Mouse (Mus musculus) hindbrain, embryonic 12.5 days (tissue): ENCODE measurements around the gene Cntnap5b. TPM values are rescaled to one million over a fixed set of nuclear protein-coding genes. Genes with fewer than 3 reads are reported as not detected.
A peak's percentile ranks its signal among the peaks of the same experiment; 100 is the strongest.
"Not testable (repeated sequence)": the region's sequence is repeated elsewhere in the genome, so short reads cannot be mapped to it uniquely, and the experiment has no call there.

Source experiments
- ATAC-seq: fragments of 200-750 bp; cut with Nextera tagmentation; 2 replicates; pipeline ENCODE4 v1.8.0; 2017; ENCODE audit warnings: moderate TSS enrichment; ENCODE audit not compliant: low FRiP score
- H3K27ac ChIP-seq: fragments of 300-500 bp; sonication (generic); 2 replicates; pipeline ENCODE4 v1.5.1; 2016; ENCODE audit warnings: mild to moderate bottlenecking
- H3K27me3 ChIP-seq: fragments of 300-500 bp; sonication (generic); 2 replicates; pipeline ENCODE4 v1.6.1; 2016; ENCODE audit warnings: mild to moderate bottlenecking
- H3K36me3 ChIP-seq: fragments of 300-500 bp; sonication (generic); 2 replicates; pipeline ENCODE4 v1.6.1; 2016; ENCODE audit warnings: mild to moderate bottlenecking
- H3K4me1 ChIP-seq: fragments of 300-500 bp; sonication (generic); 2 replicates; pipeline ENCODE4 v1.6.1; 2016
- H3K4me2 ChIP-seq: fragments of 300-500 bp; sonication (generic); replicated peaks from 2 replicates; pipeline ENCODE4 v1.6.1; 2016; ENCODE audit warnings: mild to moderate bottlenecking
- H3K4me3 ChIP-seq: fragments of 300-500 bp; sonication (generic); 2 replicates; pipeline ENCODE4 v1.5.1; 2016; ENCODE audit warnings: mild to moderate bottlenecking
- H3K9ac ChIP-seq: fragments of 300-500 bp; sonication (generic); 2 replicates; pipeline ENCODE4 v1.6.1; 2016; ENCODE audit warnings: mild to moderate bottlenecking, moderate library complexity
- H3K9me3 ChIP-seq: fragments of 300-500 bp; sonication (generic); replicated peaks from 2 replicates; pipeline ENCODE4 v1.6.1; 2016; ENCODE audit warnings: mild to moderate bottlenecking
- WGBS: fragments of 180-500 bp; shearing (Covaris S2); methylation state at CpG from one replicate; pipeline ENCODE4 v1.1.7; 2016; 5-methylcytosine and 5-hydroxymethylcytosine counted together
- polyA plus RNA-seq: library from polyadenylated mRNA; unstranded; fragments of >200 nt; fragmentation: Nextera tagmentation; extraction: Ambion mirVana; gene quantifications from 2 replicates; pipeline ENCODE4 v1.2.1, GENCODE M21; 2016

The Cntnap5b gene
- polyA plus RNA-seq, 1 experiment from 2014 or later, result 0.43 TPM

DNA sequence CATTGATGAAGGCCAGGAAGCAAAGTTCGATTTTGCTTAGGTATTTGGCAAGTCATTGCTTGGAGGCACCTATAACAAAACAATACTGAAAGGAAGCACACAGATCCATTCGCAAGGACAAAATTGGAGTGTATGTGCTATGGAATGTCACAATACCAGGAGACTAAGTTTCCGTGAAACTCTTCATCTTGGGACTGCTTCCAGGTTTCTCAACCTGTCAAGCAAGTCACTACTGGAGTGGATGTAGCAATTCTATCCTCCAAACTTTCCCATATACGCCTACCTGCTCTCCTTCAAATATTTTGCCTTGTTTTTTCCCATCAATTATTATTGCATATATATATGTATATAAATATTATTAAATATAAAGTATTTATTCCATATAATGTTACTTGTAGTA is 228.7 kb downstream of the Cntnap5b start:
- ATAC-seq, H3K36me3 ChIP-seq, H3K27me3 ChIP-seq, H3K9me3 ChIP-seq, H3K4me2 ChIP-seq, H3K4me1 ChIP-seq, H3K9ac ChIP-seq, H3K4me3 ChIP-seq, H3K27ac ChIP-seq: not testable (repeated sequence)
- 92% methylated on average over 4 of the region's 4 CpGs for WGBS

GRCm38 (mm10) chr1:100006021-100006745 is 233.6 kb downstream of the Cntnap5b start:
- Histone ChIP-seq H3K27me3 (no peaks in the 10 kb centered on the region), H3K9me3 (no peaks in the 10 kb centered on the region), H3K4me2 (no peak overlapping the region), H3K4me3 (no peak overlapping the region), H3K36me3 (no peaks in the 10 kb centered on the region), H3K9ac (no peak overlapping the region), H3K4me1 (no peaks in the 10 kb centered on the region), H3K27ac (no peak overlapping the region)
- no peak for ATAC-seq
- WGBS, result 89% methylated on average over 5 of the region's 5 CpGs

DNA sequence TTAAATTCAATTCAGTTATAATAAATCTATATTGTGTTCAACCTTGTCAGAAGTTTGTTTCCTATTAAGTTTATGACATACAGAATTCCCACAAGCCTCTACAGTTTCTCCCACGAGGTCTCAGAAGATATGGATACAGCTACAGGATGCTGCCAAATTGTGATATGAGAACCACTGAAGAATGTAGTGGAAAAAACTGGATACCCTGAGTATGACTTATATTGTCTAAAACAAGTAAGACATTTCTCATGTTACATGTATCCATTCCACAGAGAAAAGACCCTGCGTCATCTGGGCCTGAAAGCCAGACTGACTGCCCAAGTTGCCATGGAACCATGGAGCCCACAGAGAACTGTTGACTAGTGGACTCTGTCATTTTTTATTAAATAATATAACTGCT is 269.2 kb downstream of the Cntnap5b start:
- ATAC-seq, result no peak
- no peak overlapping the region for H3K9ac ChIP-seq
- 77% methylated on average over 2 of the region's 2 CpGs for WGBS

GRCm38 (mm10) chr1:100079812-100080211 is 307.2 kb downstream of the Cntnap5b start:
- no peak overlapping the region for H3K9ac ChIP-seq
- H3K36me3 ChIP-seq, result no peaks in the 10 kb centered on the region
- WGBS, result 75% methylated on average over 2 of the region's 2 CpGs
- no peak overlapping the region for H3K4me2 ChIP-seq
- no peak for ATAC-seq
- no peak overlapping the region for H3K4me3 ChIP-seq
- H3K27ac ChIP-seq, result no peak overlapping the region
- H3K9me3 ChIP-seq, result no peaks in the 10 kb centered on the region
- no peaks in the 10 kb centered on the region for H3K4me1 ChIP-seq
- H3K27me3 ChIP-seq, result no peaks in the 10 kb centered on the region

More for the DNA sequence above, 269.2 kb downstream of the Cntnap5b start:
- Histone ChIP-seq H3K27ac (no peak overlapping the region), H3K4me2 (no peak overlapping the region), H3K4me3 (no peak overlapping the region), H3K27me3 (no peaks in the 10 kb centered on the region), H3K4me1 (no peaks in the 10 kb centered on the region), H3K9me3 (no peaks in the 10 kb centered on the region), H3K36me3 (no peaks in the 10 kb centered on the region)

- Histone ChIP-seq H3K4me1 (no peaks in the 10 kb centered on the region), H3K27ac (no peak overlapping the region), H3K9ac (no peak overlapping the region), H3K4me2 (no peak overlapping the region), H3K4me3 (no peak overlapping the region), H3K36me3 (no peaks in the 10 kb centered on the region), H3K27me3 (no peaks in the 10 kb centered on the region), H3K9me3 (no peaks in the 10 kb centered on the region)
- no peak for ATAC-seq
These were observed 328.0 kb downstream of the Cntnap5b start for GRCm38 (mm10) chr1:100100516-100100915.

GRCm38 (mm10) chr1:100101017-100101416 is 328.5 kb downstream of the Cntnap5b start:
- Histone ChIP-seq H3K9me3 (no peaks in the 10 kb centered on the region), H3K27me3 (no peaks in the 10 kb centered on the region), H3K4me1 (no peaks in the 10 kb centered on the region), H3K36me3 (no peaks in the 10 kb centered on the region), H3K9ac (no peak overlapping the region), H3K27ac (no peak overlapping the region), H3K4me2 (no peak overlapping the region), H3K4me3 (no peak overlapping the region)
- 79% methylated on average over 1 of the region's 1 CpGs for WGBS
- no peak for ATAC-seq

DNA sequence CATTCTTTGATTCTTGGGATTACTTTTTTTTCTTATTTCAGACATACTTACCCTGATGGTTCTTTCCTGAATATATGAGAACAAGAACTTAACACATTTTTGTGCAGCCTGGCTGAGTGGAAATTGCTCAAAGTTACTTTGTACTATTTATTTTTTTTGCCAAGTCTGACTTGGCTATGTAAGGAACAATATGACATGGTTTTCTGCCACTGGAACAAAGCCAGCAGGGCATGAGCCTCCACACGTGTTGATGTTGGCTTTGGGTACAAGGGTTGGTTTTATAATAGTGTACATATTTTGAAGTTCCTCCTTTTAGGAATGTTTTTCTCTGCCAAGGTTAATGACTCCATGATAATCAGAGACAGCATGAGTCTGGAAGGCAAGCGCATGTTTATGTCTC is 331.8 kb downstream of the Cntnap5b start:
- Histone ChIP-seq H3K9me3 (no peaks in the 10 kb centered on the region), H3K36me3 (no peaks in the 10 kb centered on the region), H3K9ac (no peak overlapping the region), H3K4me2 (no peak overlapping the region), H3K27ac (no peak overlapping the region), H3K27me3 (no peaks in the 10 kb centered on the region), H3K4me1 (no peaks in the 10 kb centered on the region), H3K4me3 (no peak overlapping the region)
- 72% methylated on average over 2 of the region's 2 CpGs for WGBS
- no peak for ATAC-seq

DNA sequence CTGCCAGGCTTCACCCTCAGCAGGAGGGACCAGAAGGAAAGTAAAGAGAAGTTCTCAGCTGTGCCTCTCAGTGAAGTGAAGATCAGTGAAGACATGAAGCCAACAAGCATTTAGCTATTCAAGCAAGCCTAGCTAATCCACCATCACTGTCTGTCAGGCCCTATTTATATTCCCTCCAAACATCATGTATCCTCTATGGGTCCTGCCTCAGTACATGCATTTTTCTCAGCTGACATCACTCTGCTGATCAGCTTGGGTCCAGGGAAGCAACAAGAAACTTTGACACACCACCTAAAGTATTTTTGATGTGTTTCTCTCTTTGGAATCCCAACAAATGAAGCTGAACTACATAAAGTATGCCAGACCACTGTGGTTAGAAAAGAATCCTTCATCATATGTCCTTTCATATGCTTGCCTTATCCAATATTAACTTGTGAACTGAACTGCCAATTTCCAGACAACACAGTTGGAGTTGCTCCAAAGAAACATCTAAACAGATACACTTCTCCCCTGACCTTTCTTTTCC is 349.9 kb downstream of the Cntnap5b start:
- H3K27me3 ChIP-seq, result no peaks in the 10 kb centered on the region
- H3K4me2 ChIP-seq, result no peak overlapping the region
- H3K9me3 ChIP-seq, result no peaks in the 10 kb centered on the region
- no peak overlapping the region for H3K27ac ChIP-seq
- ATAC-seq, result no peak
- H3K9ac ChIP-seq, result no peak overlapping the region
- H3K4me3 ChIP-seq, result no peak overlapping the region
- no peaks in the 10 kb centered on the region for H3K36me3 ChIP-seq
- no peaks in the 10 kb centered on the region for H3K4me1 ChIP-seq

- peak; percentile 69 for ATAC-seq
- Histone ChIP-seq H3K9me3 (no peaks in the 10 kb centered on the region), H3K9ac (no peak overlapping the region), H3K4me1 (no peaks in the 10 kb centered on the region), H3K27me3 (no peaks in the 10 kb centered on the region), H3K27ac (no peak overlapping the region), H3K4me2 (no peak overlapping the region), H3K36me3 (no peaks in the 10 kb centered on the region), H3K4me3 (no peak overlapping the region)
- WGBS, result 67% methylated on average over 2 of the region's 2 CpGs
These were observed 391.2 kb downstream of the Cntnap5b start for GRCm38 (mm10) chr1:100163588-100164357.

DNA sequence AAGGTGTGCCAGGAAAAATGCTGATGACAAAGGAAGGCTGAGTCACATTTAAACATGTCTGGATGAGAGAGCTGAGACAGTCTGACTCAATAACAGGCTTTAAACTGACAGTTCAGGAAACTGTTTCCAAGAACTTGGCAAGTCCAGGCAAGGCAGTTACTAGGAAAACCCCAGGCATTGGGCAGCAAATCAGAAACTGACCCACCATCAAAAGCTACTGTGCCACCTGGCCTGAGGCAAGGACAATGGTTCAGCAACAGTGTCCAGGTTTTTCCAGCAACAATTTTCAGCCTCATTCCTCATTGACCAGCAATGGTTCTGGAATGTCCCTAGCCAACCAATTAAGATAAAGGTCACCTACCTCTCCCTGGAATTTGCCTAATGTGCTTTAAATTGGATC is 399.0 kb downstream of the Cntnap5b start:
- H3K4me2 ChIP-seq, result no peak overlapping the region
- no peaks in the 10 kb centered on the region for H3K4me1 ChIP-seq
- H3K9ac ChIP-seq, result no peak overlapping the region
- no peaks in the 10 kb centered on the region for H3K9me3 ChIP-seq
- H3K36me3 ChIP-seq, result no peaks in the 10 kb centered on the region
- ATAC-seq, result no peak
- no peak overlapping the region for H3K27ac ChIP-seq
- H3K27me3 ChIP-seq, result no peaks in the 10 kb centered on the region
- H3K4me3 ChIP-seq, result no peak overlapping the region

GRCm38 (mm10) chr1:100180050-100180449 is 407.5 kb downstream of the Cntnap5b start:
- H3K27ac ChIP-seq, result no peak overlapping the region
- no peaks in the 10 kb centered on the region for H3K4me1 ChIP-seq
- WGBS, result 86% methylated on average over 5 of the region's 5 CpGs
- no peaks in the 10 kb centered on the region for H3K9me3 ChIP-seq
- H3K9ac ChIP-seq, result no peak overlapping the region
- H3K4me2 ChIP-seq, result no peak overlapping the region
- no peak overlapping the region for H3K4me3 ChIP-seq
- no peaks in the 10 kb centered on the region for H3K36me3 ChIP-seq
- no peaks in the 10 kb centered on the region for H3K27me3 ChIP-seq
- ATAC-seq, result peak; percentile 98

GRCm38 (mm10) chr1:100231980-100232608 is 459.5 kb downstream of the Cntnap5b start:
- H3K4me1 ChIP-seq, result no peaks in the 10 kb centered on the region
- H3K36me3 ChIP-seq, result no peaks in the 10 kb centered on the region
- no peak overlapping the region for H3K9ac ChIP-seq
- H3K27me3 ChIP-seq, result no peaks in the 10 kb centered on the region
- H3K9me3 ChIP-seq, result no peaks in the 10 kb centered on the region
- H3K27ac ChIP-seq, result no peak overlapping the region
- ATAC-seq, result peak; percentile 90
- H3K4me3 ChIP-seq, result no peak overlapping the region
- H3K4me2 ChIP-seq, result no peak overlapping the region
- WGBS, result 11% methylated on average over 6 of the region's 6 CpGs
